Mouse (Mus musculus) small intestine, adult 2 months (tissue): ENCODE measurements around the gene Ube2e2.

Source experiments
- CTCF ChIP-seq: fragments of 200-500 bp; IDR thresholded peaks from 2 replicates; pipeline ENCODE4 v1.5.1; 2012; ENCODE audit warnings: low read depth, mild to moderate bottlenecking, control low read depth, inconsistent platforms, low read length, moderate library complexity, mixed read lengths; ENCODE audit not compliant: insufficient replicate concordance, insufficient read length; ENCODE audit errors: extremely low read depth
- POLR2A ChIP-seq: fragments of 200-500 bp; IDR thresholded peaks from 2 replicates; pipeline ENCODE4 v1.6.1; 2012; ENCODE audit warnings: low read depth, mild to moderate bottlenecking, control low read depth, inconsistent platforms, low read length, moderate library complexity

DNA sequence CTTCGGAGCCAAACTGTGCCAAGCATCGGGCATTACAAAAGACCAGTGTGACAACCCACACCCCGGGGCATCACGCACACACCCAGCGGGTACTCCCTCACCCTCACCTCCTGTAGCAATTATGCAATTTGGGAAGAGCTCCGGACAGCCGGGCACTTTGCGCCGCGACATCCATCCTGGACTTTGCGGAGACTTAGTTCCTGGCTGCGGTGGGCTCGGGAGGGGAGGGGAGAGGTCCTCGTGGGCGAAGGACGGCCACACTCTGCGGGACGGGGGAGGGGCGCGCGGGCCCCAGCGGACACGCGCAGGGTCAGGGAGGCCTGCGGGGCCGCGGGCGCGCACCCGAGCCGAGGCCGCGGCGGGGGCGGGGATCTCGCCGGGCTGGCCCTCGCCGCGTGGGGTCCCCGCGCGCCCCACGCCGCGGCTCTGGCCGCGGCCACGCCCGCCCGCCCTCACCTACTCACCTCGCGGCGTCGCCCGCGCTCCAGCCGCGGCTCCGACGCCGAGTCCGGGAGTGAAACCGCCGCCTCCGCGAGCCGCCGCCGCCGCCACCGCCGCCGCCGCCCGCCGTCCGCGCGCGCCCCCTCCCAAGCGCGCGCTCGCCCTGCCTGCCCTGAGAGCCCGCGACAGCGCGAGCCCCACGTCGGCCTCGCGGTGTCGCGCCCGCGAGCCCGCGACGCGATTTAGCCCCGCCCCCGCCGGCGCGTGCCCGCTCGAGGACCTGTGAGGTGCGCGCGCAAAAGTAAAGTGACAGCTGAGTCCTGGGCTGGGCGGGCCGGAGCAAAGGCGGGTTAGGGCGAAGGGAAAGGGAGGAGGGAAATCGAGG, 733 bp downstream of the Ube2e2 start:
- TF ChIP-seq CTCF (no peak), POLR2A (no peak)
